In genomic region chr9:67884095-67884494, GRCm38 (mm10) we compare ENCODE assay signal across 13 mouse cellular contexts. TPM values are rescaled to one million over a fixed set of nuclear protein-coding genes. Genes with fewer than 3 reads are reported as not detected.
"Had no signal": no experiment of that assay in that cellular context is flagged by ENCODE, and none has a peak within 500 bp of the region (broad histone marks: within the 10 kb centered on the region; RNA-seq: fewer than 3 reads in every experiment).

No protein-coding gene starts in this region.

- H3K9me3 ChIP-seq: limb, embryonic 12.5 days; liver, embryonic 13.5 days; lung, embryonic 15.5 days; midbrain, embryonic 13.5 days had no signal

- H3K9ac ChIP-seq: limb, embryonic 12.5 days; liver, embryonic 13.5 days; liver, postnatal 0 days; lung, embryonic 15.5 days; midbrain, embryonic 13.5 days had no signal

- H3K4me2 ChIP-seq: limb, embryonic 12.5 days; liver, embryonic 13.5 days; lung, embryonic 15.5 days; midbrain, embryonic 13.5 days had no signal

- H3K4me3 ChIP-seq: limb, embryonic 12.5 days; liver, embryonic 13.5 days; lung, embryonic 15.5 days; midbrain, embryonic 13.5 days had no signal

- H3K4me1 ChIP-seq: limb, embryonic 12.5 days; lung, embryonic 15.5 days; midbrain, embryonic 13.5 days had no signal

- DNase-seq: kidney, postnatal 36 days; layer of hippocampus, adult 9-11 months; liver; liver, embryonic 13.5 days; liver, postnatal 0 days; lung, postnatal 14 days; right cerebral cortex, postnatal 14 days; thymus, postnatal 4 days had no signal

- H3K27me3 ChIP-seq: limb, embryonic 12.5 days; liver, embryonic 13.5 days; lung, embryonic 15.5 days; midbrain, embryonic 13.5 days had no signal

- H3K27ac ChIP-seq: limb, embryonic 12.5 days; liver, embryonic 13.5 days; lung, embryonic 15.5 days; macrophage; midbrain, embryonic 13.5 days; stomach, postnatal 0 days had no signal

- ATAC-seq: liver, postnatal 0 days; midbrain, embryonic 13.5 days had no signal

RNA-seq across cellular contexts. Expression of gene C2cd4a, which starts 52.0 kb away (rescaled TPM):
- polyA plus RNA-seq: macrophage had no signal
